Mouse (Mus musculus): ENCODE results near the gene Cntn4.

DNA sequence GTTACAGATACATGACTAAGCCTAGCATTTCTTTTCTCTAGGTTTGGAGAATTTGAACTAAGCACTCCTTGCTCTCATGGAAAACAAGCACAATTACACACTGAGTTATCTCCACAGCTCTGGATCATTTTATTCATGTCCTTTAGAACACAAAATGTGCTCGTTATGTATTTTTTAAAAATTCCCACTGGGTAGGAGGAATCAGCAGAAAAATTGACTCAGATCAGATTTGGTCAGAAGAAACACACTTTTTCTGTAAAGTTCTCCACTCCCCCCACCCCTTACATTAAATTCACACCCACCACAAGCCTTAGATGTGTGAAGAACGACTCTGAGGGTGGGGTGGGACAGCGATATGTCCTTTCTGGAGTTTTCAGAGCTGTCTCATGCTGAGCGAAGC is 3.2 kb upstream of the Cntn4 start:
- no peak for TF ChIP-seq POLR2A (IDR thresholded peaks at IDR 0.05; ENCODE audit: control insufficient read depth, low read depth, low read length)
- TF ChIP-seq CTCF (IDR thresholded peaks at IDR 0.05; ENCODE audit: control insufficient read depth, insufficient read depth, insufficient replicate concordance, low read depth, low read length): no peak
